Mouse (Mus musculus): ENCODE measurements around the gene Pdcl3. TPM values are rescaled to one million over a fixed set of nuclear protein-coding genes. Genes with fewer than 3 reads are reported as not detected.

Pdcl3 gene
- polyA plus RNA-seq, 1 experiment from 2014 or later, result 166 TPM

DNA sequence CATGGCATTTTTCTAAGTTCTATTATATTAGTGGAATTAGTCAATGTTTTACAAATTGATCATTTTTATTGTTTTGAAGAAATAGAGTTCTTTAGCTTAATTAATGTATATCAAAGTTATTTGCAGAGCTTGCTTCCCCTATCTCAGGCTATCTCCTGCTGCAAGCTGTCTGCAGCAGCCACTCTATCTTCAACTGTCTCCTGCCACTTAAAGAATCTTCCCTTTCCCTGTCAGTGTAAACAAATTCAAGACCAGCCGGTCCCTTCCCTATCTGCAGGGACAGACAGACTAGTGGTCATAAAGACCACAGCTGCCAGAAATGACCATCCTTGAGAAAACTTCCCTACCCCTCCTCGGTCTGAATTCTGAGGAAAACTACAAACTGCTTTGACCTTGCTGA lies 1.5 kb upstream of the Pdcl3 start:
- H3K27me3 ChIP-seq (ENCODE audit: control insufficient read depth, insufficient read depth, low read length), result no peaks in the 10 kb centered on the region
- no peak for ATAC-seq (ENCODE audit: insufficient number of reproducible peaks, insufficient read depth, low FRiP score, low read depth)
- no peaks in the 10 kb centered on the region for H3K9me3 ChIP-seq (ENCODE audit: control insufficient read depth, low read depth, low read length)
- H3K9ac ChIP-seq (replicated peaks; ENCODE audit: low read depth, low read length), result no peak overlapping the region
- no peaks in the 10 kb centered on the region for H3K4me1 ChIP-seq (ENCODE audit: control insufficient read depth, insufficient read depth, low read length)
- 28% methylated on average over 2 of the region's 2 CpGs for WGBS
- no peaks in the 10 kb centered on the region for H3K36me3 ChIP-seq (ENCODE audit: control insufficient read depth, insufficient read depth, low read length)
- no peak overlapping the region for H3K4me3 ChIP-seq (ENCODE audit: low read depth, low read length)
- no peak overlapping the region for H3K4me2 ChIP-seq (replicated peaks; ENCODE audit: low read depth, low read length)
- no peak overlapping the region for H3K27ac ChIP-seq (ENCODE audit: low read length)

DNA sequence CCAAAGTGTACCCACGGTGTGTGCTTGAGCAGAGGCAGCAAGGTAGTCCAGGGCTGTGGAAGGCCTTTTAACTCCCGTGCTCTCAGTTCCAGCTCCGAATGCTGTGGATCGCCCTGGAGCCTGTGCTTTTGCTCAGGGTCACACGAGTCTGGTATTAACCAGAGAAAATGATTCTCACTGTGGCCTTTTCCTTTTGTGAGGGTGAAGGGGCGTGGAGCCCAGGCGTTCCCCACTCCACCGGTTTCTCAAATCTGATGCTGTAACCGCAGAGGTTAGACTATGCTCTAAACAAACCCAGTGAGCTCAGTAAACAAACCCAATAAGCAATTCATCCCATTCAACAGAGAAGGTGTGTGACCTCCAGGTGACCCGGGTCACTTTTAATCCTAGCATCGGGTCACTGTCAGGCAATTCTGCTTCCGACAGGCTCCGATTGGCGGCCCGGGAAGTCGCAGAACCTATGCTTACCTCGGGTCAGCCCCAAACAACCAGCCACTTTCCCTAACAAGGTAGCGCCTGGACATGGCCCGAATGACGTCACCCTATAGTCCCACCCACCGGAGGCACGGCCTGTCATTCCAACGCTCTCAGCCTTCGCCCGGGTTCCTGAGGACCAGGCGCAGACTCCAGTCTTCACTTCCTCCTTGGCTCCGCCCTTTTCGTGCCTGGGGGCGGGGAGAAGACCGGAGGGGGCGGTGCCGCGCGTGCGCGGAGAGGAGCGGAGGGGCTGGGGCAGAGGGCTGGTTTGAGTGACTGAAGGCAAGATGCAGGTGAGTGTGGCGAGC lies 1.9 kb downstream of the Pdcl3 start:
- H3K4me1 ChIP-seq (ENCODE audit: control insufficient read depth, insufficient read depth, low read length), result no peaks in the 10 kb centered on the region; the same call in 1 of the 2 replicates
- H3K4me2 ChIP-seq (replicated peaks; ENCODE audit: low read depth, low read length), result peak overlapping the region; percentile 43
- peak overlapping the region; percentile 65 for H3K4me3 ChIP-seq (ENCODE audit: low read depth, low read length)
- H3K27me3 ChIP-seq (ENCODE audit: control insufficient read depth, insufficient read depth, low read length), result no peaks in the 10 kb centered on the region
- 2% methylated on average over 38 of the region's 38 CpGs for WGBS
- peaks cover 8% of the 10 kb centered on the region; the same call in 1 of the 2 replicates for H3K36me3 ChIP-seq (ENCODE audit: control insufficient read depth, insufficient read depth, low read length)
- H3K9ac ChIP-seq (replicated peaks; ENCODE audit: low read depth, low read length), result peak overlapping the region; percentile 55
- peak overlapping the region; percentile 66 for H3K27ac ChIP-seq (ENCODE audit: low read length)
- H3K9me3 ChIP-seq (ENCODE audit: control insufficient read depth, low read depth, low read length), result no peaks in the 10 kb centered on the region
- ATAC-seq (ENCODE audit: insufficient number of reproducible peaks, insufficient read depth, low FRiP score, low read depth), result peak; percentile 98

DNA sequence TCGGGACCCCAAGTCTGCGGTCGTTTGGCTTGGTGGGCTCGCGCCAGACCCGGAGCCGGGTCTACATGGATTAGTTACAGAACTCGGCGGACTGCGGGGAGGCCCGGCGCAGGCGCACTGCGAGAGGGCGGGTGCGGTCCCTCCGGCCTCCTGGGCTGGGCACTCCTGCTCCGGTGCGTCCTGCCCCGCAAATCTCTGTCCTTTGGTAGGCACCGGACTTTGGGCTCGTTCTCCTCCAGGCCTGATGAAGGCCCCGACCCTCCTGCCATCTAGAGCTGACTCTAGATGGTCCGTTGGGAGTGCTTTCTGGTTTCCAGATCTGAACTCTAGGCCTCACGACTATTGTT lies 2.4 kb downstream of the Pdcl3 start:
- Histone ChIP-seq H3K4me1 (ENCODE audit: control insufficient read depth, insufficient read depth, low read length) (no peaks in the 10 kb centered on the region; the same call in 1 of the 2 replicates), H3K36me3 (ENCODE audit: control insufficient read depth, insufficient read depth, low read length) (peaks cover 13% of the 10 kb centered on the region; the same call in 1 of the 2 replicates), H3K27ac (ENCODE audit: low read length) (peak overlapping the region; percentile 48; the same call in 1 of the 2 replicates), H3K4me2 (replicated peaks; ENCODE audit: low read depth, low read length) (peak overlapping the region; percentile 84), H3K4me3 (ENCODE audit: low read depth, low read length) (peak overlapping the region; percentile 65), H3K9me3 (ENCODE audit: control insufficient read depth, low read depth, low read length) (no peaks in the 10 kb centered on the region), H3K9ac (replicated peaks; ENCODE audit: low read depth, low read length) (peak overlapping the region; percentile 55), H3K27me3 (ENCODE audit: control insufficient read depth, insufficient read depth, low read length) (no peaks in the 10 kb centered on the region)
- ATAC-seq (ENCODE audit: insufficient number of reproducible peaks, insufficient read depth, low FRiP score, low read depth), result peak; percentile 84
- 0% methylated on average over 25 of the region's 25 CpGs for WGBS

DNA sequence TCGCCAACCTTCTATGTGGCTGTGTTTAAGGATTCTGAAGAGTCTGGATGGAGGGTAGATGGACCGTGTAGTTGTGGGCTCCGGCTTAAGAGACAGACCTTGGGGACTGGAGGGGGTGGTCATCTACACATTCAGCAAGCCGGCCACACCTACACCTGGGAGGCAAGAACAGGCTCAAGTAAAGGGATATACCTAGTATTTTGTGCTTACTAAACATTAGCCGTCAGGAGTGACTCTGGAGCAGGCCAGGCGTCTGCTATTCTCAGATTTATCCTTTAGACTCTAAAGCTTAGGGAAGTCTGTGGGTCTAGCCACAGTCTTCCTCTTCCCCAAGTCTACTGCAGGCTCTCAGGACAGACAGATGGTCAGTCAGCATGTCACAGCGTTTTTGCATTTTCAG lies 2.9 kb downstream of the Pdcl3 start:
- peak overlapping the region; percentile 84 for H3K4me2 ChIP-seq (replicated peaks; ENCODE audit: low read depth, low read length)
- H3K4me3 ChIP-seq (ENCODE audit: low read depth, low read length), result peak overlapping the region; percentile 65
- H3K27me3 ChIP-seq (ENCODE audit: control insufficient read depth, insufficient read depth, low read length), result no peaks in the 10 kb centered on the region
- no peaks in the 10 kb centered on the region for H3K9me3 ChIP-seq (ENCODE audit: control insufficient read depth, low read depth, low read length)
- ATAC-seq (ENCODE audit: insufficient number of reproducible peaks, insufficient read depth, low FRiP score, low read depth), result no peak
- peak overlapping the region; percentile 55 for H3K9ac ChIP-seq (replicated peaks; ENCODE audit: low read depth, low read length)
- no peaks in the 10 kb centered on the region; the same call in 1 of the 2 replicates for H3K4me1 ChIP-seq (ENCODE audit: control insufficient read depth, insufficient read depth, low read length)
- WGBS, result 22% methylated on average over 7 of the region's 7 CpGs
- peaks cover 15% of the 10 kb centered on the region; the same call in 1 of the 2 replicates for H3K36me3 ChIP-seq (ENCODE audit: control insufficient read depth, insufficient read depth, low read length)
- peak overlapping the region; percentile 10; the same call in 1 of the 2 replicates for H3K27ac ChIP-seq (ENCODE audit: low read length)

DNA sequence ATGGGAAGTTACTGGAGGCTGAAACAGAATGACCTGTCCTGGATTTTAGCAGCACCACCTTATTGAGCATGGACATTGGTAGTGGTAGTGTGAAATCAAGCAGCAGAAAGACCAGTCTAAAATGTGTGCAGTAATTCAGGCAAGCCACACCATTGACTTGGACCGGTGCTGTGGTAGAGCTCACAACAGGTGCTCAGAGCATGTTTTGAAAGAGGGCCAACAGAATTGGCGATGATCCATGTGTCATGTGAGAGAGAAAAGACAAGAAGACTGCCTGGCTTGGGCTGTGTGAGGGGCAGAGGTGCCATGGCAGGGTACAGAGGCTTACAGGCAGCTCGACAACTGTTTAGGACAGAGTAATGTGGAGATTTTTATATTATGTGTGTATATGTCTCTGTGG lies 7.0 kb downstream of the Pdcl3 start:
- no peak for ATAC-seq (ENCODE audit: insufficient number of reproducible peaks, insufficient read depth, low FRiP score, low read depth)
- H3K9ac ChIP-seq (replicated peaks; ENCODE audit: low read depth, low read length), result no peak overlapping the region
- H3K27ac ChIP-seq (ENCODE audit: low read length), result no peak overlapping the region
- no peaks in the 10 kb centered on the region for H3K9me3 ChIP-seq (ENCODE audit: control insufficient read depth, low read depth, low read length)
- H3K27me3 ChIP-seq (ENCODE audit: control insufficient read depth, insufficient read depth, low read length), result no peaks in the 10 kb centered on the region
- no peak overlapping the region for H3K4me3 ChIP-seq (ENCODE audit: low read depth, low read length)
- H3K36me3 ChIP-seq (ENCODE audit: control insufficient read depth, insufficient read depth, low read length), result peaks cover 49% of the 10 kb centered on the region
- no peak overlapping the region for H3K4me2 ChIP-seq (replicated peaks; ENCODE audit: low read depth, low read length)
- WGBS, result 89% methylated on average over 3 of the region's 3 CpGs
- no peaks in the 10 kb centered on the region; the same call in 1 of the 2 replicates for H3K4me1 ChIP-seq (ENCODE audit: control insufficient read depth, insufficient read depth, low read length)

DNA sequence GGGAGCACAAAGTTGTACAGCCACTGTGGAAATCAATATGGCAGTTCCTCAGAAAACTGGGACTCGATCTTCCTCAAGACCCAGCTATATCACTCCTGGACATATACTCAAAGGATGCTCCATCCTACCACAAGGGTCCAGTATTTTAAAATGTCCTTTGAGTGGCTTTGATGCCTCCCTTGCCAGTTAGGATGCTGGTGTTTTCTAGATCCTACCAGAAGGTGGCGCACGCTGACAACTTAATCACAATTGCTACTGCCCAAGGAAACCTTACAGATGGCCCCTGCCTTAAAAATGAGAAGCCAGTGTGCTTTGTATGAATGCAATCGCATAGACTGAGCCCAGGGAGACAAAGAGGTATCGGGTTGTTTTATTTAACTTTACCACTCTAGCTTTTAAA lies 15.7 kb downstream of the Pdcl3 start:
- Histone ChIP-seq H3K9me3 (ENCODE audit: control insufficient read depth, low read depth, low read length) (no peaks in the 10 kb centered on the region), H3K4me3 (ENCODE audit: low read depth, low read length) (no peak overlapping the region), H3K4me1 (ENCODE audit: control insufficient read depth, insufficient read depth, low read length) (no peaks in the 10 kb centered on the region), H3K4me2 (replicated peaks; ENCODE audit: low read depth, low read length) (no peak overlapping the region), H3K9ac (replicated peaks; ENCODE audit: low read depth, low read length) (no peak overlapping the region), H3K36me3 (ENCODE audit: control insufficient read depth, insufficient read depth, low read length) (peaks cover 14% of the 10 kb centered on the region), H3K27me3 (ENCODE audit: control insufficient read depth, insufficient read depth, low read length) (no peaks in the 10 kb centered on the region), H3K27ac (ENCODE audit: low read length) (no peak overlapping the region)
- no peak for ATAC-seq (ENCODE audit: insufficient number of reproducible peaks, insufficient read depth, low FRiP score, low read depth)
- WGBS, result 19% methylated on average over 5 of the region's 5 CpGs

DNA sequence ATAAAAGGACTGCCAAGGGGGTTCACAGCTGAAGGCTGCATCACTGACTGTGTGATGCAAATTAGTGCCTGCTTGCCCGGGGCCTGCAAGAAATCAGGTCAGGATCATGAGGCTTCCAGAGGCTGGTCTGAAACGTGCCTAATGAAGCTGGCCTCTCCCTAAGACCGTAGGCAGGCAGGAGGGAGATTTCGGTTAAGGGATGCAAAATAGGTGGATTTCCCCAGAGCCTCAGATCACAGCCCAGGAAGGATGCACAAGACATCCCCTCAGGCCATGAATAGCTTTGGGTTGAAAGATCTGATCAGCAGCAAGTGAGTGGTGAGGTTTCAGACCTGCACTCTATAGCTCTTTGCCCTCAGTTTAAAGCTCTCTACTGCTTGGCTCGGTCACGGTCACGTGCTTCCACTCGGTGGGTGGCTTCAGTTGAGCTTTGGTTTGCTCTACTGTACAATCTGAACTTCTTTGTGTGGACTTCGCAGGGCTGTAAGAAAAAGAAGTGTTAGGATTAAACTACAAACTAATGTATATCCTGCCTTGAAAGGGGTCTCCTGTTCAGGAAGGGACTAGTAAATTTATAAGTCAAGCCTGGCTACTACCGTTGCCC lies 20.4 kb downstream of the Pdcl3 start:
- no peak overlapping the region for H3K27ac ChIP-seq (ENCODE audit: low read length)
- 74% methylated on average over 10 of the region's 10 CpGs for WGBS
- no peaks in the 10 kb centered on the region for H3K27me3 ChIP-seq (ENCODE audit: control insufficient read depth, insufficient read depth, low read length)

DNA sequence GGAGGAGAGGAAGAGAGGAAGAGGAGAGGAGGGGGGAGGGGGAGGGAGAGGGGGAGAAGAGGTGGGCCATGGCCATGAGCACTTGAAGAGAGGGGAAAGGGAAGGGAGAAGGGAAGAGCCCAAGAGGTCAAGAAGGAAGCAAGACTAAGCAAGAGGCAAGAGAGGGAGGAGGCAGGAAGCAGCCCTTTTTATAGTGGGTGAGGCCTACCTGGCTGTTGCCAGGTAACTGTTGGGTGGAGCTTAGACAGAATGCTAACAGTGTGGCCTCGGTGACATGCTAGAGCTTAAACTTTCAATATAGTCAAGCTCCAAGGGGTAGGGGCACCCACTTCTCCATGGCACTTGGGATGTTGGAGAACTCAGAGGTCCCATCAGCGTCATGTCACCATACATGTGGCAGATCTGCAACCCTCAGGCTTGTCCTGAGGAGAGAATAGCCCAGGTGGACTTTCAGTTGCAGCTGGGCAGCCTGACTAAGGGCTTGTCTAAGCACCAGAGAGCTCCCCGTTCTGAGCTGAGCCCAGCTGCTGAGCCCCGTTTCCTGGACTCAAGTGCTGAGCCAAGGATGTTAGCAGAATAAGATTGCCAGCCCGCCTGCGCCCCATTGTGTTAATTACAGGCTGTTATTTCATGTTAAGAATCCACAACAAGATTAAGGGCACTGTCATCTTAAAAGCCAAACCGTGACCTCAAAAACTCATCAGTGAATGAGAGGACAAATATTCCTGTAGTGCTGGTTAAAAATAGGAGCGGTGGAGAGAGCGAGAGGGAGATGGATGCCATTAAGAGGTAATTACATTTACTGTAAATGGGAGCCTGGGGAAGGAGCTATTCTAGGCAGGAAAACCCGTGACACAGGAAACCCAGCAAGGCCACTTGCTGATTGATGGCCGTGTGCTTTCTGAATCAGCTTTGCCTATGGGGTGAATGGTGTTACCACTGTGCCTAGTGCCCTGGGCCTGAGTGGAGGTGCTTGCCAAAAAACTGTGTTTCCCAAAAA lies 21.7 kb downstream of the Pdcl3 start:
- no peak overlapping the region for H3K4me2 ChIP-seq (replicated peaks; ENCODE audit: low read depth, low read length)
- H3K36me3 ChIP-seq (ENCODE audit: control insufficient read depth, insufficient read depth, low read length), result no peaks in the 10 kb centered on the region
- no peak for ATAC-seq (ENCODE audit: insufficient number of reproducible peaks, insufficient read depth, low FRiP score, low read depth)
- H3K9me3 ChIP-seq (ENCODE audit: control insufficient read depth, low read depth, low read length), result no peaks in the 10 kb centered on the region
- no peaks in the 10 kb centered on the region for H3K27me3 ChIP-seq (ENCODE audit: control insufficient read depth, insufficient read depth, low read length)
- no peak overlapping the region for H3K4me3 ChIP-seq (ENCODE audit: low read depth, low read length)
- 49% methylated on average over 11 of the region's 11 CpGs for WGBS
- H3K9ac ChIP-seq (replicated peaks; ENCODE audit: low read depth, low read length), result no peak overlapping the region
- H3K4me1 ChIP-seq (ENCODE audit: control insufficient read depth, insufficient read depth, low read length), result no peaks in the 10 kb centered on the region
- H3K27ac ChIP-seq (ENCODE audit: low read length), result no peak overlapping the region

More for the DNA sequence above, 20.4 kb downstream of the Pdcl3 start:
- Histone ChIP-seq H3K9ac (replicated peaks; ENCODE audit: low read depth, low read length) (no peak overlapping the region), H3K4me2 (replicated peaks; ENCODE audit: low read depth, low read length) (no peak overlapping the region), H3K36me3 (ENCODE audit: control insufficient read depth, insufficient read depth, low read length) (no peaks in the 10 kb centered on the region), H3K4me3 (ENCODE audit: low read depth, low read length) (no peak overlapping the region), H3K9me3 (ENCODE audit: control insufficient read depth, low read depth, low read length) (no peaks in the 10 kb centered on the region), H3K4me1 (ENCODE audit: control insufficient read depth, insufficient read depth, low read length) (no peaks in the 10 kb centered on the region)
- ATAC-seq (ENCODE audit: insufficient number of reproducible peaks, insufficient read depth, low FRiP score, low read depth), result no peak
